Mouse (Mus musculus): ENCODE data around the gene Gsc. TPM values are rescaled to one million over a fixed set of nuclear protein-coding genes. Genes with fewer than 3 reads are reported as not detected.
"Not testable (repeated sequence)": the region's sequence is repeated elsewhere in the genome, so short reads cannot be mapped to it uniquely, and the experiment has no call there.

The Gsc gene
- total and polyA plus RNA-seq, 3 experiments: 0.14 TPM; not detected in 2

GRCm38 (mm10) chr12:104450257-104450656 lies 22.9 kb downstream of the Gsc start:
- Histone ChIP-seq H3K9ac (ENCODE audit: low read depth, low read length) (no peak overlapping the region), H3K36me3 (ENCODE audit: control insufficient read depth, insufficient read depth, low read length) (no peaks in the 10 kb centered on the region), H3K27ac (no peak overlapping the region), H3K27me3 (ENCODE audit: control insufficient read depth, insufficient read depth, low read length) (no peaks in the 10 kb centered on the region), H3K4me3 (no peak overlapping the region), H3K79me2 (replicated peaks; ENCODE audit: control insufficient read depth, insufficient read depth, low read length) (no peaks in the 10 kb centered on the region), H3K4me1 (ENCODE audit: control insufficient read depth, insufficient read depth, low read length) (no peaks in the 10 kb centered on the region)
- no peak for TF ChIP-seq EP300 (IDR thresholded peaks at IDR 0.05; ENCODE audit: insufficient read depth, low read depth, low read length)
- TF ChIP-seq CTCF (IDR thresholded peaks at IDR 0.05): no peak
- TF ChIP-seq POLR2A (IDR thresholded peaks at IDR 0.05; ENCODE audit: insufficient read depth, low read depth, low read length): no peak
- DNase-seq: peak; percentile 37 to 47
- 39% methylated on average over 10 of the region's 10 CpGs for WGBS
- intact Hi-C loops (cut with DNase I): no loop called here

DNA sequence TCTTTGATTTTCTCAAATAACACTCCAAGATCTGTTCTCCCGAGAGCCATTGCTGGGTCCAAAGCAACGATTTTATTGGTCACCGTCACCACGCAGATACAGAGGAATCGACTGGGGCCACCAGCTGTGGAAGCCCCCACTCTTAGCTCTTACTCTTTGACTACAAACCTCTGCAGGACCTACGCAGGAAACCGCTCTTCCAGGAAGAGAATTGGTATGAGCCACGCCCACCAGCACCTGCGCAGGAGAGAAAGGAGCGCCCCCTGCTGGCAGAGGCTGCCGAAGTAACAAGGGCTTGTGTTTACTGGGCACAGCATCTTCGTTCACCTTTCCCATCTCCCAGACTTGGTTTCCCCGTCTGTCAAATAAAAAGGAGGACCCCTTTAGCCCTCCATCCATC lies 25.0 kb downstream of the Gsc start:
- intact Hi-C loops (cut with DNase I): loop anchor here (10.0 kb wide), 1 partner anchor 97 kb away; no protein-coding TSS in a partner anchor
- no peak overlapping the region for H3K27ac ChIP-seq

DNA sequence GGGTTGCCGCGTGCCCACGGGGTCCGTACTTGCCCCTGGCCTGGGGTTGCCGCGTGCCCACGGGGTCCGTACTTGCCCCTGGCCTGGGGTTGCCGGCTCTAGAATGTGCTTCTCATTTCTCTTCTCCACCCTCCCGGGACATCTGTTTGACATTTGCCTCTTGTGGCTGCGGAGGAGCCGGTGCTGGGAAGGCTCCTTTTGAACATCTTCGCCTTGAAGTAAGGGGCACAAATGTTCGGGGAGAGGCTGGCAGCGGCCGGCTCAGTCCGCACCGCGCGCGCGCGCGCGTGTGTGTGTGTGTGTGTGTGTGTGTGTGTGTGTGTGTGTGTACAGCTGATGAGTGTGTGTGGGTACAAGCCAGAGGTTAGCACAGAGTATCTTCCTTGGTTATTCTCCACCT lies 26.1 kb downstream of the Gsc start:
- H3K27me3 ChIP-seq (ENCODE audit: control insufficient read depth, insufficient read depth, low read length); H3K27ac ChIP-seq; DNase-seq; H3K4me1 ChIP-seq (ENCODE audit: control insufficient read depth, insufficient read depth, low read length); H3K79me2 ChIP-seq (replicated peaks; ENCODE audit: control insufficient read depth, insufficient read depth, low read length); H3K36me3 ChIP-seq (ENCODE audit: control insufficient read depth, insufficient read depth, low read length); H3K9ac ChIP-seq (ENCODE audit: low read depth, low read length); H3K4me3 ChIP-seq: not testable (repeated sequence)
- 79% methylated on average over 25 of the region's 25 CpGs for WGBS
- intact Hi-C loops (cut with DNase I): loop anchor here (10.0 kb wide), 1 partner anchor 98 kb away; no protein-coding TSS in a partner anchor

More for the DNA sequence above, 25.0 kb downstream of the Gsc start:
- TF ChIP-seq POLR2A (IDR thresholded peaks at IDR 0.05; ENCODE audit: insufficient read depth, low read depth, low read length): no peak
- peak; percentile 64 for TF ChIP-seq CTCF (IDR thresholded peaks at IDR 0.05)
- no peak overlapping the region for H3K4me3 ChIP-seq
- DNase-seq: peak in 1 of 2 experiments; percentile 35
- no peaks in the 10 kb centered on the region for H3K27me3 ChIP-seq (ENCODE audit: control insufficient read depth, insufficient read depth, low read length)
- no peaks in the 10 kb centered on the region for H3K36me3 ChIP-seq (ENCODE audit: control insufficient read depth, insufficient read depth, low read length)
- no peaks in the 10 kb centered on the region for H3K4me1 ChIP-seq (ENCODE audit: control insufficient read depth, insufficient read depth, low read length)
- H3K9ac ChIP-seq (ENCODE audit: low read depth, low read length): no peak overlapping the region
- WGBS: 31% methylated on average over 13 of the region's 13 CpGs
- H3K79me2 ChIP-seq (replicated peaks; ENCODE audit: control insufficient read depth, insufficient read depth, low read length): no peaks in the 10 kb centered on the region

DNA sequence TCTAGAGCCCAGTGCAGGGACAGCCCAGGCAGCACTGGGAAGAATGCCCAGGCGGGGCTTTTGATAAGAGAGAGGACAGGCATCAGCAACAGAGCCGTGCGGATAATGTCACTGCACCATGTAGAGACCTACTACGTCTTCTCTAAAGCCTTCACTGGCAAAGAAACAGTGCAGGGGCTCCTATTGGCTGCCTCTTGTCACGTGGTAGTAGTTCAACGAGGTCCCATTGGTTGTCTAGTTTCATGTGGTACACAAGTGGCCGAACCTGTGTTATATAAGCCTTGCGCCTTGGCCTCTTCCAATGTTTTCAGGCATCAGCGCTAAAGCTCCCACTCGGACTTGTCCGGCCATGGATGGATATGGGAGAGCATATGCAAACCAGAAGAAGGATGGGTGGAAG lies 29.4 kb downstream of the Gsc start:
- intact Hi-C loops (cut with DNase I): loop anchor here (10.0 kb wide), 1 partner anchor 101 kb away; no protein-coding TSS in a partner anchor
- H3K79me2 ChIP-seq (replicated peaks; ENCODE audit: control insufficient read depth, insufficient read depth, low read length): no peaks in the 10 kb centered on the region
- H3K27me3 ChIP-seq (ENCODE audit: control insufficient read depth, insufficient read depth, low read length): no peaks in the 10 kb centered on the region
- peak in 1 of 2 experiments; percentile 18 for DNase-seq
- H3K36me3 ChIP-seq (ENCODE audit: control insufficient read depth, insufficient read depth, low read length): no peaks in the 10 kb centered on the region
- WGBS: 69% methylated on average over 11 of the region's 11 CpGs
- TF ChIP-seq CTCF (IDR thresholded peaks at IDR 0.05): no peak
- TF ChIP-seq EP300 (IDR thresholded peaks at IDR 0.05; ENCODE audit: insufficient read depth, low read depth, low read length): no peak
- no peak for TF ChIP-seq POLR2A (IDR thresholded peaks at IDR 0.05; ENCODE audit: insufficient read depth, low read depth, low read length)
- H3K4me1 ChIP-seq (ENCODE audit: control insufficient read depth, insufficient read depth, low read length): no peaks in the 10 kb centered on the region
- no peak overlapping the region for H3K9ac ChIP-seq (ENCODE audit: low read depth, low read length)
- no peak overlapping the region for H3K4me3 ChIP-seq
- no peak overlapping the region for H3K27ac ChIP-seq

DNA sequence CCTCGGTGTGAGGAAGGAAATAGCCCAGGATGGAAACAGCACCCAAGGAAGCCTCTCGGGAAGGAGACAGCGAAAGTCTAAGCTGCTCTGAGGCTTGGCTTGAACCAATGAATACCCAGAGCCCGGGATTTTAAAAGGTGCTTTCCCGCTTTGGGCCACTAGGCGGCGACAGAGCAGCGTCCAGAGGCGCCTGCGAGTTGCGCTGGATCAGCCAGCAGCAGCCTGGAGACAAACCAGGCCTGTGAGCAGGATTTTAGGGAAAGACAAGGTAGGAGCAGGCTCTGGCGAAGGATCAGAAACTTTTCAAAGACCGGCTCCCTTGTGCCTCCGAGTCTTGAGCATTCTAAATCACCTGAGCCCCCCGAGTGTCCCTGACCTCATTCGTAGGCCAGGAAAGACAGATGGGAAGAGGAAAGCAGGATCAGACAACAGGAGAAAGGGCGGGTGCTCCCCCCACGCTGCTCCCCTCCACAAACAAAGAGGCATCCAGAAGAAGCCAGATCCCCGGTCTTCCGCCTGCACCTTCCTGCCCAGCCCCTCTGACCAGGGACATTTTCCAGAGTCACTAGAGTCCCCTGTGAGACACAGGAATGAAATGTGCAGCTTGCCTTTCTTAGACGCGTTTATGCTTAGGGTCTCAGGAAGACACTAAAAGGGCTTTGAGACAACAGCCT lies 32.9 kb downstream of the Gsc start:
- TF ChIP-seq CTCF (IDR thresholded peaks at IDR 0.05): peak; percentile 99; the same call in 1 of the 2 replicates
- peak; percentile 59; the same call in 1 of the 2 replicates for TF ChIP-seq EP300 (IDR thresholded peaks at IDR 0.05; ENCODE audit: insufficient read depth, low read depth, low read length)
- TF ChIP-seq POLR2A (IDR thresholded peaks at IDR 0.05; ENCODE audit: insufficient read depth, low read depth, low read length): no peak
- intact Hi-C loops (cut with DNase I): loop anchor here (1.0 to 10.0 kb wide), 3 partner anchors 105 to 499 kb away; no protein-coding TSS in a partner anchor

DNA sequence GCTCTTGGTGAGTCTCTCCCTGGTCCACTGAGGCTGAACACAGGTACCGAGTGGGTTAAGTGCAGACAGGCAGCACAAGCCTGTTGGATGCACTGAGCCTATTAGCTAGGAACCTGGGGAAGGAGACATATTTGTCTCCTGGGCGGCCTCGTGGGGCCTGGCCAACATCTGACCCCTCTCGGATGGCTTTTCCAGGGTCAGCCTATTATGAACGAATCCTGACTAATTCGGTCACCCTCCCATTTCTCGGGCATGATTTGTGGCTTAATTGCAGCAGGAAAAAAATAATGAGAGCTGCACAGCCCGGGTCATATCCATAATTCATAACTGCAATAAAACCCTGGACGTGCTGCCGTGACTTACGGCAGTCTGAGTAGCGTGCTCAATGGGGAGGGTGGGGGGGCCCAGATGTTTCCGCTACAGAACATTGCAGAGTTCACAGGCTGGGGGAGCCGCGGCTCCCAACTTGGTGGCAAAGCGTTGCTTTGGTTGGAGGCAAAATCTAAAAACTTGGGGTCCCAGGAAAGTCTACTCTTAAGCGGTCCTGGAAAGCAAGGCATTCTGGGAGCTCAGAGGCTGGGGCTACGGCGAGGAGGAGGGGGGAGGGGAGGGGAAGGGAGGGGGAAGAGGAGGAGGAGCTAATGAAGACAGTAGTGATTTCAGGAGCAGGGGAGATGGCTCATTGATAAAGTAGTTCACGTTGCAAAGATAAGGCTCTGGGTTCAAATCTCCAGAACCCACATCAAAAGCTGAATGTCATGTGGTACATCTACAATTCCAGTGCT lies 39.0 kb downstream of the Gsc start:
- TF ChIP-seq POLR2A (IDR thresholded peaks at IDR 0.05; ENCODE audit: insufficient read depth, low read depth, low read length): no peak
- no peak for TF ChIP-seq CTCF (IDR thresholded peaks at IDR 0.05)
- TF ChIP-seq EP300 (IDR thresholded peaks at IDR 0.05; ENCODE audit: insufficient read depth, low read depth, low read length): no peak
- Histone ChIP-seq H3K4me1 (ENCODE audit: control insufficient read depth, insufficient read depth, low read length) (no peaks in the 10 kb centered on the region), H3K4me3 (no peak overlapping the region), H3K27ac (no peak overlapping the region), H3K9ac (ENCODE audit: low read depth, low read length) (no peak overlapping the region), H3K27me3 (ENCODE audit: control insufficient read depth, insufficient read depth, low read length) (no peaks in the 10 kb centered on the region), H3K79me2 (replicated peaks; ENCODE audit: control insufficient read depth, insufficient read depth, low read length) (no peaks in the 10 kb centered on the region), H3K36me3 (ENCODE audit: control insufficient read depth, insufficient read depth, low read length) (no peaks in the 10 kb centered on the region)
- intact Hi-C loops (cut with DNase I): no loop called here
- 78% methylated on average over 20 of the region's 20 CpGs for WGBS
- DNase-seq: no peak

More for the DNA sequence above, 32.9 kb downstream of the Gsc start:
- Histone ChIP-seq H3K36me3 (ENCODE audit: control insufficient read depth, insufficient read depth, low read length) (no peaks in the 10 kb centered on the region), H3K9ac (ENCODE audit: low read depth, low read length) (no peak overlapping the region), H3K27me3 (ENCODE audit: control insufficient read depth, insufficient read depth, low read length) (no peaks in the 10 kb centered on the region), H3K27ac (no peak overlapping the region), H3K4me3 (no peak overlapping the region), H3K79me2 (replicated peaks; ENCODE audit: control insufficient read depth, insufficient read depth, low read length) (no peaks in the 10 kb centered on the region), H3K4me1 (ENCODE audit: control insufficient read depth, insufficient read depth, low read length) (no peaks in the 10 kb centered on the region)
- peak; percentile 70 to 88 for DNase-seq
- 10% methylated on average over 22 of the region's 22 CpGs for WGBS

Data from heart, adult 2 months (tissue).